Mouse (Mus musculus) spleen, postnatal 10 days (tissue): ENCODE measurements around the gene St5.

Experiments
- DNase-seq, 2 experiments: peaks; one replicate each; pipeline ENCODE4 v3.0.0; 2021 to 2022; ENCODE audit warnings: low spot score in 2 of 2

Gene St5

DNA sequence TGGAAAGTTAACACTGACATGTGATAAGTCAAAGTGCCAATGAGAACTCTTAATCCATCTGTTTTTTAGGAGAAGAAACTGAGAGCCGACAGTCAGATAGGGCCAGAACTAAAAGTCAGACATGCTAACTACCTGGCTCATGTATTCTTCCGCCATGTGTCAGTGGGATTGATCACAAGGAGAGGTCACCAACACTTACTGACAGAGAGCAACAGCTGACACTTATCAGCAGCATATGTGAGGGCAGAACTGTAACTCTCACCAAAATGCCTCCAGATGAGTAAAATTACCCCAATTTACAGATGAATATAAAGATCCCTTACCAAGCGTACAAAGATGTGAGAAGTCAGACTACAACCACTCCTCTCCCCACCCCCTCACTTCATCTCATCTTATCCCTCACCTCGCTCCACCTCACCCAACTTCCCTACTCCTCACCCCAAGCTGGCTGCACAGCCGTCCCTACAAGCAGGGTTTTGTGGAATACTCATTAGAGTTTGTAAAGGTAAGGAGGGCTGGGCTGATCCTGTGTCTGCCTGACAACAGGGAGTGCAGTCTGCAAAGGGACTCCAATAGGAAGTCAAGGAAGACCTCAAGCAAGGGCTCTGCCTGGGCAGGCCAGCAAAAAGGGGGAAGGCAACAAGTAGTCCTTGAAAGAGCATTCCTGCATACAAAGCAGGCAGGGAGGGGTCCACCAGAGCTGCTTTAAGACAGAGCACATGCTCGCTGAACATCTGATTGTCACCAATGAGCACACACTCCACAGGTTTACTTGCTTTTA is 93.7 kb downstream of the St5 start:
- no peak for DNase-seq

DNA sequence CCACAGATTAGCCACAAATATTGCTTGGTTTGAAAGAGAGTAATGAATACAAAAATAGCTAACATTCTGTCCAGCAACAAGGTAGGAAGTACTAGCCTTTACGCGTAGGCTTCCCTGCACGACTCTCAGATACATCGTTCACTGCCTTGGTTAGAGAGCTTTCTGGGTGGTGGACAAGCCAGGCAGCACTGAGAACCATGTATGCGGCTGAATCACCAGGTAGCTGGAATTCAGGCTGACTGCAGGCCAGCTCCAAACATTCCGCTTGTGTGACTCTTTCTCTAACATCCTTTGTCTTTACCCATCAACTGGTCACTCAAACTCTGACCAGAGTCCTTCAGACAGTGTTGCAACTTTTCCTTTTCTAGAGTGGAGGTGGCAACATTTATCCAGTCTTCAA is 94.6 kb downstream of the St5 start:
- DNase-seq = no peak

- DNase-seq = no peak
Measured at GRCm38 (mm10) chr7:109606994-109607610, 96.3 kb downstream of the St5 start.

- DNase-seq = peak; percentile 69 to 72
Measured at GRCm38 (mm10) chr7:109602562-109602961, 100.8 kb downstream of the St5 start.

DNA sequence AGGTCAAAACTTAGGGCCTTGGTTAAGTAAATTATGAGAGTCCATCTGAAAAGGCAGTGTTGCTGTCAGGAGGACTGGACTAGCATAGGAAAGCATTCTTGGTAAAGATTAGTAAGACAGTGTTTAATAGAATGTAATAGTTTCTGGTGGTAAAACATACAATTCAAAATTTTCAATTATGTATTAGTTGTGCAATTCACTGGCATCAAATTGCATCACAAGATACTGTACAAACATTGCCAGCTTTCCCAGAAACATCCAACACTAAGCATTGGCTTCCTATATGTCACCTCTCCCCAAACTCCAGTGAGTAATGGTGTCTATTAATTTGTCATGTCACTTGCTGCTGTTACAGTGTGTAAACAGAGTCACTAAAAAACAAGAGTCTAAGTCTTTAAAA is 101.4 kb downstream of the St5 start:
- no peak for DNase-seq

- DNase-seq = peak; percentile 51 to 53
Measured at GRCm38 (mm10) chr7:109600702-109601101, 102.7 kb downstream of the St5 start.

- DNase-seq = peak; percentile 54 to 55
Measured at GRCm38 (mm10) chr7:109599998-109600397, 103.4 kb downstream of the St5 start.

- peak; percentile 65 to 73 for DNase-seq
Measured at GRCm38 (mm10) chr7:109594845-109595531, 108.4 kb downstream of the St5 start.

GRCm38 (mm10) chr7:109593992-109594391 is 109.4 kb downstream of the St5 start:
- DNase-seq = no peak

- DNase-seq = no peak
Measured at GRCm38 (mm10) chr7:109592184-109592583, 111.2 kb downstream of the St5 start.

- DNase-seq = no peak
Measured at GRCm38 (mm10) chr7:109590576-109590975, 112.8 kb downstream of the St5 start.

GRCm38 (mm10) chr7:109588990-109589389 is 114.4 kb downstream of the St5 start:
- DNase-seq = no peak

GRCm38 (mm10) chr7:109588145-109588544 is 115.3 kb downstream of the St5 start:
- no peak for DNase-seq

- DNase-seq = no peak
Measured at GRCm38 (mm10) chr7:109584467-109584866, 118.9 kb downstream of the St5 start.

DNA sequence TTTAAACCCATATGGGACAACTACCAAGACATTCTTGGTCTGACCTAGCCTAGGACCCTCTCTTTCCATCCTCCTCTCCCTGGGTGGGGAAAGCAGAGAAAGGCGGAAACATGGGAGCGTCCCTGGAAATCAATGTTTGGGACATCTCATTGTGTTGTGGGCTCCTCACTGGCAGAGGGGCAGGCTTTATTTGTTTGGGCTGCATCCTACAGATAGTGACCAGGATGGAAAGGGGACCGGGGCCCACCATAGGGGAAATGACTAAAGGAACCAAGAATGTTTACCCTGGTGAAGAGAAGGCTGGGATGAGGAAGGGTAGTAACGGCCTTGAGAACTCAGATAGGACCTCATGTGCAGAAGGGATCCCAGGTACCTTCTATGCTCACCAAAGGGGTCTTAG is 122.9 kb downstream of the St5 start:
- no peak for DNase-seq

- DNase-seq = no peak
Measured at GRCm38 (mm10) chr7:109579585-109580307, 123.7 kb downstream of the St5 start.

DNA sequence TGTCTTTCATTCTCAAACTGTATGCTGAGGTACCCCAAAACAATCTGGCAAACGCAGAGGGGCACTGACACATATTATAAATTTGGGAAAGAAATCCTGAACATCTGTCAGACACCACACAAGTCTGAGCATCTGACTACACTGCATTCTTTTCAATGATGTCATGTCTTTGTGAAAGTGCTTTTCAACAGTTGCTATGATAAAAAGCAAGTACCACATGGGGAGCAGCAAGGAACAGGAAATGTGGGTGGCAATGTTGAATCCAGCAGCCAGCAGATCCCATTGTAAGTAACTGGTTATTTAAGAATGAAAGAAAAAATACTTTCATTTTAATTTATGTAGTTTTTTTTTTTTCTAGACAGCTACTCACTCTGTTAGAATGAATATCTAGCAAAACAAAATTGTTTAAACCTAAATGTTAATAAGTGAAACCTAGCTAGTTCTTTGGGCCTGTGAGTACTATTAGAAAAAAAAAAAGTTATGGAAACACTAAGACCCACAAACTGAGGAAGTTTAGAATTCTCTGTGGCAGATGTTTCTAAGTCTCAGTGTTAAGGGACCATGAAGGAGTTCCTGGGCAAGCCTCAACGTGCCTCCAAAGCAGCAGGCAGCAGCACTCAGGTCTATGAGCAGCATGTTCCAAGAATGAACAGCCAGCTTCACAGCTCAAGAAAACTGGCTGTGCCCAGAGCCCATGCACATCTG is 124.4 kb downstream of the St5 start:
- DNase-seq = no peak

- DNase-seq = no peak
Measured at GRCm38 (mm10) chr7:109576321-109577314, 126.8 kb downstream of the St5 start.

GRCm38 (mm10) chr7:109574166-109574565 is 129.2 kb downstream of the St5 start:
- no peak for DNase-seq

DNA sequence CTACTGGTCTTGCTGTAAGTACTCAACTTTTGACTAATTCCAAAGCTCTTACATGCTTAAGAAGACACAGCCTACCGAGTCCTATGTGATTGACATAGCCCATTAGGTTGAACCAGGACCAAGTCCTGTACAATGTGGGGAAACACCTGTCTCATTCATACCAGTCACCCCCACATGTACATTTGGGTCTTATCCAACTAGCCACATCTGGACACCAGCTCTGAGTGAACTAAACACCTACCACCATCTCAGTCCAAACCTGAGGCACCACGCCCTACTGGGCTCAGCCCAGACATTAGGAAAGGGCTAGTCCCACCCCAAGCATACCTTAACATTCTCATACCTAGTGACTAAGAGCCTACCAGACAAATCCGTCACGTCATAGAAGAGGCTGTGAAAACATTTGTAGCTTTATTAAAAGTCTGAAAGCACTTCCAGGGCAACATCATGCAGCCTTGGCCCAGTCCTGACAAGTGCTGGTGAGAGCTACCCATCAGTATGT is 135.0 kb downstream of the St5 start:
- no peak for DNase-seq
